Mouse (Mus musculus): ENCODE measurements at regions not wholly inside any gene's neighbourhood (a gene's known extent, or its start where the extent isn't known, plus 50 kb on each side); places are given as distances from the start of the nearest gene placed in this dataset.

DNA sequence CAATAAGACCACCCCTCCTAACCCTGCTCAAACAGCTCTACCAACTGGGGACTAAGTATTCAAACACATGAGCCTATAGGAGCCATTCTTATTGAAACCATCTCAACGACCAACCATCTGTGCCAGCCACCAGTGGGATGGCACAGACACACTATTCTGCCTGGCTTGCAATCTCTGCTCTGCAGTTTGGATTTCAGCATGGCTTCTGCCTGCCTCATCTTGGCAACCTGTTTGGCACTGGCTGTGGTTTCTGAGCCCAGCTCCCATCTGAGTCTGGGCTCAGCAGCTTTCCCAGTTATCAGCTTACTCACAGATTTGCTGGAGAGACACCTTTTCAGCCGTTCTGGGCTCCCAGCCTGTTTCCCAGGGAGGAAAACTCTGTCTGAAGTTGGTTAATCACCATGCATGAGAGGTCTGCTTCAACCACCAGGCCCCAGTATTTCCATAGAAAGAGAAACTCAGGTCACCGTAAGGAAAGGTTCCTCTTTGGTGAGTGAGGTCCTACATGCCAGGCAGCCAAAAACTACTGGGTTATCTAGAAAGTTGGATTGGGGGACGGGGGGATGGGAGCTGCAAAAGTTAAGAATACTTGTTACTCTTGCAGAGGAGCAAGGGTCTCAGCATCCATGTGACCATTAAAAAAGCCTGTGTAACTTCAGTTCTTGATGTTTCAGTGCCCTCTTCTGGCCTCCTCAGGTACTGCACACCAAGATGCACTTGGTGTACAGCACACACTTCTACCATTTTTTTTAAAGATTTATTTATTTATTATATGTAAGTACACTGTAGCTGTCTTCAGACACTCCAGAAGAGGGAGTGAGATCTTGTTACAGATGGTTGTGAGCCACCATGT is 68.1 kb upstream of the Caprin1 start:
- TF ChIP-seq MYOG (IDR thresholded peaks at IDR 0.05; ENCODE audit: control insufficient read depth in 1 of 3, insufficient read depth in 1 of 3, insufficient read length in 2 of 3, low read depth in 2 of 3) (no peak), POLR2AphosphoS2 (IDR thresholded peaks at IDR 0.05; ENCODE audit: insufficient read length, low read depth) (no peak), USF1 (IDR thresholded peaks at IDR 0.05; ENCODE audit: low read depth) (no peak), POLR2A (IDR thresholded peaks at IDR 0.05; ENCODE audit: insufficient read length, low read depth) (no peak), MAX (IDR thresholded peaks at IDR 0.05; ENCODE audit: low read depth) (no peak), E2F4 (IDR thresholded peaks at IDR 0.05; ENCODE audit: insufficient read depth) (no peak), MYOD1 (IDR thresholded peaks at IDR 0.05; ENCODE audit: control insufficient read depth in 1 of 3, insufficient read length in 2 of 3, low read depth in 2 of 3) (no peak), CEBPB (IDR thresholded peaks at IDR 0.05; ENCODE audit: insufficient read depth, poor library complexity, severe bottlenecking) (no peak)

Measured in myocyte (in vitro differentiated cells).